Mouse (Mus musculus) liver, embryonic 13.5 days (tissue): ENCODE measurements around the gene Pyroxd1. TPM values are rescaled to one million over a fixed set of nuclear protein-coding genes. Genes with fewer than 3 reads are reported as not detected.
A peak's percentile ranks its signal among the peaks of the same experiment; 100 is the strongest.
"Not testable (repeated sequence)": the region's sequence is repeated elsewhere in the genome, so short reads cannot be mapped to it uniquely, and the experiment has no call there.

Experiments used
- ATAC-seq: fragments of 200-750 bp; cut with Nextera tagmentation; 2 replicates; pipeline ENCODE4 v1.8.0; 2017; ENCODE audit warnings: low read depth, mild to moderate bottlenecking, moderate number of reproducible peaks, moderate library complexity
- DNase-seq: peaks from one replicate; pipeline ENCODE4 v3.0.0; 2022
- H3K27ac ChIP-seq: fragments of 300-500 bp; sonication (generic); 2 replicates; pipeline ENCODE4 v1.5.1; 2015; ENCODE audit warnings: moderate library complexity, mild to moderate bottlenecking, inconsistent platforms
- H3K27me3 ChIP-seq: fragments of 300-500 bp; sonication (generic); 2 replicates; pipeline ENCODE4 v1.6.1; 2015; ENCODE audit warnings: mild to moderate bottlenecking, inconsistent platforms
- H3K36me3 ChIP-seq: fragments of 300-500 bp; sonication (generic); 2 replicates; pipeline ENCODE4 v1.6.1; 2015; ENCODE audit warnings: mild to moderate bottlenecking, inconsistent platforms
- H3K4me1 ChIP-seq: fragments of 300-500 bp; sonication (generic); replicated peaks from 2 replicates; pipeline ENCODE4 v1.6.1; 2015; ENCODE audit warnings: inconsistent platforms
- H3K4me2 ChIP-seq: fragments of 300-500 bp; sonication (generic); 2 replicates; pipeline ENCODE4 v1.6.1; 2015; ENCODE audit warnings: inconsistent platforms, mild to moderate bottlenecking, moderate library complexity
- H3K4me3 ChIP-seq: fragments of 300-500 bp; sonication (generic); replicated peaks from 2 replicates; pipeline ENCODE4 v1.5.1; 2015; ENCODE audit warnings: mild to moderate bottlenecking, inconsistent platforms
- H3K9ac ChIP-seq: fragments of 300-500 bp; sonication (generic); 2 replicates; pipeline ENCODE4 v1.6.1; 2015; ENCODE audit warnings: mild to moderate bottlenecking, inconsistent platforms
- H3K9me3 ChIP-seq: fragments of 300-500 bp; sonication (generic); replicated peaks from 2 replicates; pipeline ENCODE4 v1.6.1; 2016; ENCODE audit warnings: inconsistent platforms
- WGBS: fragments of 180-500 bp; shearing (Covaris S2); methylation state at CpG from one replicate; pipeline ENCODE4 v1.1.7; 2015; ENCODE audit not compliant: insufficient replicate concordance; 5-methylcytosine and 5-hydroxymethylcytosine counted together
- polyA plus RNA-seq: library from polyadenylated mRNA; unstranded; fragments of >200 nt; fragmentation: Nextera tagmentation; extraction: Ambion mirVana; gene quantifications from 2 replicates; pipeline ENCODE4 v1.2.1, GENCODE M21; 2015

The Pyroxd1 gene
- polyA plus RNA-seq, 1 experiment from 2014 or later: 5.6 TPM

GRCm38 (mm10) chr6:142346181-142347110 lies 992 bp downstream of the Pyroxd1 start:
- 38% methylated on average over 12 of the region's 12 CpGs for WGBS
- Histone ChIP-seq H3K27ac (peak overlapping the region; percentile 84), H3K9ac (peak overlapping the region; percentile 70), H3K4me1 (peaks cover 20% of the 10 kb centered on the region), H3K36me3 (peaks cover 9% of the 10 kb centered on the region), H3K4me3 (peak overlapping the region; percentile 72), H3K9me3 (no peaks in the 10 kb centered on the region), H3K27me3 (no peaks in the 10 kb centered on the region), H3K4me2 (peak overlapping the region; percentile 68)
- DNase-seq (no peak), ATAC-seq (no peak)

GRCm38 (mm10) chr6:142347431-142348385 lies 2.3 kb downstream of the Pyroxd1 start:
- DNase-seq: no peak
- no peak for ATAC-seq
- Histone ChIP-seq H3K4me3 (no peak overlapping the region), H3K36me3 (peaks cover 18% of the 10 kb centered on the region), H3K9ac (no peak overlapping the region), H3K4me2 (no peak overlapping the region), H3K9me3 (no peaks in the 10 kb centered on the region), H3K4me1 (peaks cover 28% of the 10 kb centered on the region), H3K27me3 (no peaks in the 10 kb centered on the region), H3K27ac (no peak overlapping the region)
- WGBS: 72% methylated on average over 11 of the region's 11 CpGs

GRCm38 (mm10) chr6:142352099-142352498 lies 6.6 kb downstream of the Pyroxd1 start:
- Histone ChIP-seq H3K36me3 (peaks cover 42% of the 10 kb centered on the region), H3K4me1 (peaks cover 17% of the 10 kb centered on the region)
- H3K4me3 ChIP-seq, H3K9ac ChIP-seq, H3K9me3 ChIP-seq, H3K27me3 ChIP-seq, DNase-seq, H3K4me2 ChIP-seq, H3K27ac ChIP-seq: not testable (repeated sequence)
- WGBS: 69% methylated on average over 3 of the region's 3 CpGs
- ATAC-seq: peak; percentile 68

DNA sequence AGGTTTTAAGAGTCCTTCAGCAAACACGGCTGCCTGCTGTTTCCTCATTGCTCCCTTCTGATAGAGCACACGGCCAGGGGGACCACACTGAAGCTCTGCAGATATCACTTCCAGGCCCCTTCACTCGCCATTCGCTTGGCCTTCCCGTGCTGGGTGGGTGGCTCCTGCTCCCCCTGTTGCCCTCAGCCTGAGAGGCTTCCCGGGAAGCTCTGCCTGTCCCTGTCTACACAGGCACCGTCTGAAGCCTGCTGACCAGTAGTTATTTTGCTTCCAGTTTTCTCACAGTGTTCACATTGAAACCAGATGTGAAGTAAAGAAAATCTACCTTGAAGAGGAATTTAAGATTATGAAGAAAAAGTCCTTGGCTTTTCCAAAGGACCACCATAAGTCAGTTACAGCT lies 11.7 kb downstream of the Pyroxd1 start:
- Histone ChIP-seq H3K9ac (no peak overlapping the region), H3K36me3 (peaks cover 64% of the 10 kb centered on the region), H3K4me3 (no peak overlapping the region), H3K27me3 (no peaks in the 10 kb centered on the region), H3K4me1 (peaks cover 3% of the 10 kb centered on the region), H3K9me3 (no peaks in the 10 kb centered on the region), H3K27ac (no peak overlapping the region), H3K4me2 (no peak overlapping the region)
- 69% methylated on average over 7 of the region's 7 CpGs for WGBS
- no peak for ATAC-seq
- no peak for DNase-seq

DNA sequence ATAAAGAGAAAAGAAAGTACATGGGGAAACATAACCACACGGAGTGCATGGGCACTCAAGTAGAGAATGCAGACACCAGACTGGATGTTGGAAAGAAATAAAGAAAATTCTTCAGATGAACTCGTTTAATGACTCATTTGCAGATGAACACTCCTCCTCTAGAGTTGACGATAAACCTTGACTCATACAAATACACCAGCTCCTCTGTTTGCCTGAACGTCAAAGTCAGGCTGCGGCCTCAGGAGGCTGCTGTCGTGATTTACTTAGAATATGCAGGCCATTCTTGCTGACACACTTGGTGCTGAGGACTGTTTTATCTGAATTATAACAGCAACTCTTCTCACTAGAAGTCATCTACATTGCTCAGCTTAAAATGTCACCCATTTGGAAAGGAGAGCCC lies 16.6 kb downstream of the Pyroxd1 start:
- WGBS: 80% methylated on average over 6 of the region's 6 CpGs
- Histone ChIP-seq H3K9me3 (no peaks in the 10 kb centered on the region), H3K36me3 (peaks cover 79% of the 10 kb centered on the region)

DNA sequence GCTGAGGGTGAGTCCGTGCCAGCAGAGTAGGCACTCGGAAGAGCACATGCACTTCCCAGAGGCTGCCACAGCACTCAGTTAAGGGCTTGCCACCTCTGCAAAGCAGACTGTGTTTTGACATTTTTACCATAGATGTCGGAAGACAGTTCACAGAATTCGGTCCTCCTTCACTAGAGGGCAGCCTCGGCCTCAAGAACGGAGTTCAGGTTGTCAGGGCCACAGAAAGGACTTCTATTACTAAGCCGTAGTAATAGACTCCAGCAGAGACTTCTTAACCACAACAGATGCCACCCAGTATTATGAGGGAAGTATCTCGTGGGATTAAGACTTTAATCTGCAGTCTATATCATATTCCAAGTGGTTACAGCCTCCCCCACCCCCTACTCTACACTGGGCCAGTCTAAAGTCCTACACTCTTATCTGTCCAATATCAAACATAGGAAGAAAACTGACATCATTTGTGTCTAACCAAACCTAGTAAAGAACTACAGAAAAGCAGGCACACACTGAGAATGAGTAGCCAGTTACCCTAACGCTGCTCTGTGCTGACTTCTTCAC lies 17.6 kb downstream of the Pyroxd1 start:
- Histone ChIP-seq H3K4me3 (no peak overlapping the region), H3K9me3 (no peaks in the 10 kb centered on the region), H3K4me2 (no peak overlapping the region), H3K4me1 (no peaks in the 10 kb centered on the region), H3K27me3 (no peaks in the 10 kb centered on the region), H3K9ac (no peak overlapping the region), H3K36me3 (peaks cover 83% of the 10 kb centered on the region), H3K27ac (no peak overlapping the region)
- WGBS: 70% methylated on average over 9 of the region's 9 CpGs
- ATAC-seq: no peak
- no peak for DNase-seq

More for the DNA sequence above, 16.6 kb downstream of the Pyroxd1 start:
- no peak overlapping the region for H3K4me3 ChIP-seq
- no peak overlapping the region for H3K4me2 ChIP-seq
- DNase-seq (no peak), ATAC-seq (no peak)
- H3K4me1 ChIP-seq: no peaks in the 10 kb centered on the region
- no peak overlapping the region for H3K9ac ChIP-seq
- H3K27ac ChIP-seq: no peak overlapping the region
- no peaks in the 10 kb centered on the region for H3K27me3 ChIP-seq

- 81% methylated on average over 8 of the region's 8 CpGs for WGBS
- DNase-seq (no peak), ATAC-seq (no peak)
- Histone ChIP-seq H3K4me3 (no peak overlapping the region), H3K4me1 (no peaks in the 10 kb centered on the region), H3K27ac (no peak overlapping the region), H3K27me3 (no peaks in the 10 kb centered on the region), H3K36me3 (peaks cover 88% of the 10 kb centered on the region), H3K9ac (no peak overlapping the region), H3K9me3 (no peaks in the 10 kb centered on the region), H3K4me2 (no peak overlapping the region)
Observed at GRCm38 (mm10) chr6:142365742-142366472, 20.5 kb downstream of the Pyroxd1 start.

DNA sequence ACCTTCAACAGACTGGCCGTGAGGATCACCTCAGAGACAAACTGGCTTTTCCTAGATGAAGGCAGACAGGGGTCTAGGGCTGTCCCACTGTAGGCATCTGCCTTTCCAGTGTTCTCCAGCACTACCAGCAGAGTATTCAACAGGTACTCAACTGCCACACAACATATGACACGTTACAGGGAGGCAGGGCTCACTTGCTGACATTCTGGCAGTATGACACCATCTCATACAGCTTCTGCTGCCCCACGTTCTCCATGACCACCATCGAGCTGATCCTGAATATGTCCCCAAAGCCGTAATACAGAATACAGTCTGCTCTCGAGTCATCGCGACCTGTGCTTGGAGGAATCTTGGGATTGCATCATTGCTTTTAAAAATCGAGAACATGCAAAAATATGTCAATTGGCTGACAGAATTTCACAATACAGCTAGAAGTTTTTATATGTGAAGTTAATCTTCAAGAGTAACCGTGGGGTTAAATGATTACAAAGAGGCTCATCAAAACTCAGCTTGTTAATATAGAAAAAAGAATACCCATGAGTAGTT lies 21.1 kb downstream of the Pyroxd1 start:
- 87% methylated on average over 10 of the region's 10 CpGs for WGBS
- Histone ChIP-seq H3K36me3 (peaks cover 88% of the 10 kb centered on the region), H3K4me3 (no peak overlapping the region), H3K9me3 (no peaks in the 10 kb centered on the region), H3K4me1 (no peaks in the 10 kb centered on the region), H3K4me2 (no peak overlapping the region), H3K27me3 (no peaks in the 10 kb centered on the region), H3K9ac (no peak overlapping the region), H3K27ac (no peak overlapping the region)
- no peak for ATAC-seq
- no peak for DNase-seq

DNA sequence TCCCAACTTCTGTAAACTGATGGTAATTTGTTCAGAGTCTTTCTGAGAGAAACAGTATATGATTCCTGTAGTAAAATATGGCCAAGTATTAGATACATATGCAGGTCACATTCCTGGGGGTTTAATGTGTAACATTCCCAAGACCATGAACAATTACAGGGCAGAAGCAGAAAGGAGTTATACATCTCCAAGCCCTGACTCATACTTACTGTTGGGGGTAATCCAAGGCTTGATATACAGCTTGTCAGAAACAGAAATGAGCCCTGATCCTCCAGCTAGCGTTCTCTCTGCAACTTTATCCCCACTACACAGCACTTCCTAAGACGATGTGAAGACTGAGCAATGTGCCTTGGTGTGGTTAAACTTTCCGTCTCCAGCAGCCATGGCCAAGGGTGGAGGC lies 22.1 kb downstream of the Pyroxd1 start:
- Histone ChIP-seq H3K9ac (no peak overlapping the region), H3K4me2 (no peak overlapping the region), H3K27ac (no peak overlapping the region), H3K9me3 (no peaks in the 10 kb centered on the region), H3K36me3 (peaks cover 90% of the 10 kb centered on the region), H3K4me3 (no peak overlapping the region), H3K27me3 (no peaks in the 10 kb centered on the region), H3K4me1 (no peaks in the 10 kb centered on the region)
- DNase-seq (no peak), ATAC-seq (no peak)
- 78% methylated on average over 3 of the region's 3 CpGs for WGBS

DNA sequence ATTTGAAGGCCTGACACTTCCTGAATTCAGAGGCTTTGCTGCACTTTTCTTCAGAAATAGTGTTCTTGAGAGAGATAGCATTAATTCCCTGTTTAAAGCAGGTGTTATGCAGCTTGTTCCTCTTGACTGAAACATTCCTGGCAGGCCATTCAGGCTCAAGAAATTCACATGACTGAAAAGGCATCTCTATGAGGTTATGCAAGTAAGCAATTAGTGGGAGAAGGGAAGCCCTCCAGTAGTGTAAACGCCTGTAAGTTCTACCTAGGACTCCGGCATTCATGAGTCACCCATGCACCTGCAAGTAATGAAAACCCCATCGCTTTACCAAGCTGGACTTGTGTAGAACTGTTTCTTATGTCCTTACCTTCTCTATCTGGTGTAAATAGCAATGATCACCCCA lies 24.1 kb downstream of the Pyroxd1 start:
- Histone ChIP-seq H3K4me3 (no peak overlapping the region), H3K9me3 (no peaks in the 10 kb centered on the region), H3K9ac (no peak overlapping the region), H3K4me1 (no peaks in the 10 kb centered on the region), H3K36me3 (peaks cover 90% of the 10 kb centered on the region), H3K4me2 (no peak overlapping the region), H3K27me3 (no peaks in the 10 kb centered on the region), H3K27ac (no peak overlapping the region)
- DNase-seq (no peak), ATAC-seq (no peak)
- 74% methylated on average over 3 of the region's 3 CpGs for WGBS
